Mouse (Mus musculus) G1E-ER4 (cell line): ENCODE data around the gene Tomm34. TPM values are rescaled to one million over a fixed set of nuclear protein-coding genes. Genes with fewer than 3 reads are reported as not detected.

ENCODE experiments used
- GATA1 ChIP-seq: IDR thresholded peaks from one replicate; pipeline ENCODE4 v1.8.0; 2012; ENCODE audit warnings: low read length, inconsistent platforms
- polyA plus RNA-seq: library from polyadenylated mRNA; stranded (reverse); fragments of >175 nt; gene quantifications from 2 replicates; pipeline ENCODE4 v1.2.3, GENCODE M21; 2012

Tomm34 gene
- polyA plus RNA-seq, 1 experiment, result 27.7 TPM

DNA sequence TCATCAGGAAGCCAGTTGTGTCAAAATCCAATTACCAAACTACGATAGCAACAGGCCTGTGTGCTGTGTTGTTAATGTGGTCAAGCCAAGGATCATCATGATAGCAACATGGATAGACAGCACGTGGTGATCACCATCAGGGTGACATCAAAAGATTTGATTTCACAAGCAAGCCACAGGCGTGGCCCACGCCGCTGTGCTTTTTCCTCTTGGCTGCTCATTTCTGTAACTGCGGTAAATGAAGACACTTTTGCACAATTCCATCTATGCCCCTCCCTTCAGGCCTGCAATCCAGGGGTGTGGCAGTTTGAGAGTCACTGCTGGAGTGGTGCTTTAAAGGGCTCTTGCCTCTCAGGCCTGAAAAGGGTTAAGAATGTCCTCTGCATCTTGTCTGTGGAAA is 30.0 kb downstream of the Tomm34 start:
- no peak for TF ChIP-seq GATA1

DNA sequence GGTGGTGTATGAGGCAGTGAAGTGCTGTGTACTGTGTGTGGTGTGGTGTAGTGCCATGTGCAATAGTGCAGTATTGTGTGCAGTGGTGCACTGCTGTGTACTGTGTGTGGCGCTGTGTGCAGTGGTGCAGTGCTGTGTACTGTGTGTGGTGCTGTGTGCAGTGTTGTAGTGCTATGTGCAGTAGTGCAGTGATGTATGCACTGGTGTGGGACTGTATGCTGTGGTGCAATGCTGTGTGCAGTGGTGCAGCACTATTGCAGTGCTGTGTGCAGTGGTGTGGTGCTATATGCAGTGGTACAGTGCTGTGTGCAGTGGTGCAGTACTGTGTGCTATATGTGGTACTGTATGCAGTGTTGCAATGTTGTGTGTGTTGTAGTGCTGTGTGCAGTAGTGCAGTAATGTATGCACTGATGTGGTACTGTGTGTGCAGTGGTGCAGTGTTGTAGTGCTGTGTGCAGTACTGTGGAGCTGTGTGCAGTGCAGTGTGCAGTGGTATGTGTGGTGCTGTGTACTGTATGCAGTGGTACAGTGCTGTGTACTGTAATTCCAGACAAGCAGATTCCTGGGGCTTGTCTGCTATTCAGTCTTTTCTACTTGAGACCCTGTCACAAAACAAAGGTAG is 32.5 kb downstream of the Tomm34 start:
- TF ChIP-seq GATA1, result no peak

DNA sequence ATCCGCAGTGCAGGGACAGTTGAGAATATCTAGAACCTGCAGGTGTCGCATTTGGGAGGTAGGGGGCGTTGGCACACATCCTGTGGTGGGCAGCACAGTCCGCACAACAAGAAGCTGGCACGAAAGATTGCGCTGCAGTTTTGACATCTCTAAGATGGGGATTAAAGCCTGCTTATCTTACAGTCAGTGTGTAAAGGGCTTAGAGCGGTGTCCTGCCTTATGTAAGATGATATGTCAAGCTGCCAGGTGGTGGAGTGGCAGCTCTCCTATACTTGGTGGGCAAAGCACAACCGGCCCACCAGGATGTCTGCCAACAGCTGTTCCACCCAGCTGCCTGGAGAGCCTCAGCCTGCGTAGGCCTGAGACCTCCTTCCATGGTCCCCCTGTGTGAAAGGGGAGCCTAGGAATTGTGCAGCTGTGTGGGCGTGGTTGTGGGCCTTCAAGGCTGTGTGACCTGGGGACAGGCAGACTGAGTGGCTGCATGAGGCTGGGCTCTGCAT is 34.4 kb downstream of the Tomm34 start:
- no peak for TF ChIP-seq GATA1

DNA sequence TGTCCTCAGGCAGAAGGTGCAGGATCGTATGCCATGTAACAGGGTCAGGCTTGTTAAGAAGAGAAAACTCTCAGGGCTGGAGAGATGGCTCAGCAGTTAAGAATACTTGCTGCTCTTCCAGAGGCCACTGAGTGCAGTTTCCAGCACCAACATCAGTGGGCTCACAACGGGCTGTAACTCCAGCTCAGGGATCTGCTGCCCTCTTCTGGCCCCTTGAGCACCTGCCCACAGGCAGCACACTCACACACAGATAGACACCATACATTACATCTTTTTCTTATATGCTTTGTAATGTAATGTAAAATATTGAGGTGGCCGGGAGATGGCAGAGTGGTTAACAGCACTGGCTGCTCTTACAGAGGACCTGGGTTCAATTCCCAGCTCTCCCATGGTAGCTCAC is 38.0 kb downstream of the Tomm34 start:
- no peak for TF ChIP-seq GATA1

DNA sequence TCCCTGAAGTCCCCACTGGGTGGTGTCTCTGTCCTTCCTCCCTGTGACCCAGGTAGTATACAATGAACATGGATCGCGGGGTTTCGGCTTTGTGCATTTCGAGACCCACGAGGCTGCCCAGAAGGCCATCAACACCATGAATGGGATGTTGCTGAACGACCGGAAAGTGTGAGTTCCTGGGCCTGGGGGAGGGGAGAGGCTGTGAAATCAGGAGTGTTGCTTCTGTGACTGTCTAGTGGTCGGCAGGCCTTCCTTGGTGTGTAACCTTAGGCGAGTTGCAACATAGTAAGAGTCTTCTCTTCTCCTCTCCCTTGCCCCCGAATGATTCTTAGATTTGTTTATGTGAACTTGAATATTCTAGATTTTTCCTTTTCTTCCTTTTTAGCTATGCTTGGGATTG is 39.8 kb downstream of the Tomm34 start:
- TF ChIP-seq GATA1, result no peak

DNA sequence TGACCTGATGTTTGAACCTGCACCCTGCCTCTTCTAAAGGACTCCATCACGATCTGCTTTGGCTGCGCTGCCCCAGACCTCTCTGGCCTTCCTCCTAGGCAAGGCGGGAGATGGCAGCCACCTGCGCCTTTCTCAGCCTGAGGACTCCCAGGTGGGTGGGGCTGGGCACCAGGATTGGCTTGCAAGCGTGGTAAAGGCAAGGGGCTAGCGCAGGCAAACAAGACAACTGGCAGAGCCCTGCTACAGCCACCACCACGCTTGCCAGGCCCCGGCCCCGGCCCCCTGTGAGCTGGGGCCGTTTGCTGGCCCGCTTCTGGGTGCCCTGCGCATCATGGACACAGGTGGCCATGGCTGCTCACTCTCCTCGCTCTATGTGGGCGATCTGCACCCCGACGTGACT is 45.8 kb downstream of the Tomm34 start, which contains the start of gene Pabpc1l:
TSS of gene Pabpc1l (plus strand) at position 301 of the 400 bp plus-strand sequence.
- no peak for TF ChIP-seq GATA1

DNA sequence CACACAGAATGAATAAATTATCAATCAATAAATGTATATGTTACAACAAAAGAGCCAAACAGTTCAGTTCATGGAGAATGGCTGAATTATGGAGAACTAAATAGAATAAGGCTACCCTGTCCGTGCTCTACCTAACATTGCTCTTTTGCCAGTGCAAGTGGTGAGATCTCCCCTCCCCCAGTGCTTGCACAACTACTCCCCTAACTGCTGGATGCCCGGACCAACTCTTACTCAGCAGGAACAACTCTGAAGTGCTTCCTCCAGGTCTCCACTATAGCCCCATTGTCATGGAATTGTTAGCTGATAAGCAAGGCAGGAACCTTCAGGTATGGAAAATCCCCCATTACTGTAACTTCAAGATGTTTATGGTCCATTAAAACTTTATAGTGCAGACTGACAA is 48.9 kb downstream of the Tomm34 start:
- no peak for TF ChIP-seq GATA1

DNA sequence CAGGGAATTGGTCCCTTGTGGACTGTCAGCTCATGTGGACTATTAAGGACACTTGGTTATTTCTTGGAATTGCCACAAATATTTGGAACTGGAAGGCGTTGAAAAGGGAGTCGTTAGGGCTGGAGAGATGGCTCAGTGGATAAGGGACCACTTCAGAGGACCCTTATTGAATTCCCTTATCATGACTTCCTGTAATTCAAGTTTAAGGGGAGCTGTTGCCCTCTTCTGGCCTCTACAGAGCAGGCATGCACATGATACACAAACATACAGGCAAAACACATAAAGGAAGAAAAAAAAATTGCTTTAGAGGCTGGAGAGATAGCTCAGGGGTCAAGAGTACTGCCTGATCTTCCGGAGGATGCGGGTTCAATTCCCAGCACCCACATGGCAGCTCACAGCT is 51.0 kb downstream of the Tomm34 start:
- TF ChIP-seq GATA1, result no peak

DNA sequence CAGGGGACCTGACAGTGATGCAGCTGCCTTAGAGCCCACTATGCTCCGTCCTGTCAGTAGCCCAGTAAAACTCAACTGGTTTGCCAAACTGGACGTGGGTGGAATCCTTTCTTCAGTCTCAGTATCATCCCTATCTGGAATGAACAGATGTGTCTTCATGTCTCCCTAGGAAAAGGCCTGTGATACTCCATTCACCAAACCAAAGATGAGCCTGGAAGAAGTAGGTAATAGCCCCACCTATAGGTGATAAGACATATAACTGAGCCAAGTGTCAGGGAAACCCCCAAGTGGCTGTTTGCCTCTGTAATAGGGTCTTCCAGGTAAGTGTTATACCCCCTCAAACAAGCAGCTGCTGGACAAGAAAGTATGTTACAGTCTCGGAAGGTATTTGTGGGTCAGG is 52.1 kb downstream of the Tomm34 start:
- no peak for TF ChIP-seq GATA1

DNA sequence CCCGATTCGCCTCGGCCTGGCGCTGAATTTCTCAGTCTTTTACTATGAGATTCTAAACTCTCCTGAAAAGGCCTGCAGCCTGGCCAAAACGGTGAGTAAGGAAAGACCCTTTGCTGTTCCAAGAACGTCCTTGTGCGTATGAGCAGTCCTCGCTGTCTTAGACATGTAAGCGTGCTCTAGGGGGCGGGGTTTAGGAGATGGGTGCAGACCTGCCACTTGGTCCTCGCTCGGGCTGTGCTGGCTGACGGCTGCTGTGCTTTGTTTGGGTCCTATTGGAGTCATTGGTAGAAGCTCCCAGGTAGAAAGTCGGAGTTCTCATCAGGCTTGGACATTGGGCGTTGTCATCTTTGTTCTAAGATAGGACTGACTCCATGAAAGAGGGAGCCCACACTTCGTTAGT is 55.7 kb downstream of the Tomm34 start:
- TF ChIP-seq GATA1, result no peak

DNA sequence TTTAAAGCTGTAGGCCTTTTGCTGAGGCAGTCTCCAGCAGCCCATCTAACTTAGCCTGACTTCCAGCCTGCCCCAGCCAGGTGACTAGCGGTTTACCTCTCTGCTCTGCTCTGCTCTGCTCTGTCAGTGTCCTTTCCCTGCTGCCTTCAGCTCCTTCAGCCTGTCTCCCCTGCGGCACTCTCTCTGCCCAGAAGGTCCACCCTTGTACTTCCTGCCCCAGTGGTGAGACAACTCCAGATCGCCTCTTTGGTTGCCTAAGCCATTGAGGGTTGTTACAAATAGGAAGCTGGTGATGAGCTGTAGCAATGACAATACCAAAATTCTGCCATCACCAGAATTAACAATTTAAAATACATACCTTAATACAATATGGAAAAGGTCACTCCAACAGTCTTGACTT is 60.0 kb downstream of the Tomm34 start:
- no peak for TF ChIP-seq GATA1

DNA sequence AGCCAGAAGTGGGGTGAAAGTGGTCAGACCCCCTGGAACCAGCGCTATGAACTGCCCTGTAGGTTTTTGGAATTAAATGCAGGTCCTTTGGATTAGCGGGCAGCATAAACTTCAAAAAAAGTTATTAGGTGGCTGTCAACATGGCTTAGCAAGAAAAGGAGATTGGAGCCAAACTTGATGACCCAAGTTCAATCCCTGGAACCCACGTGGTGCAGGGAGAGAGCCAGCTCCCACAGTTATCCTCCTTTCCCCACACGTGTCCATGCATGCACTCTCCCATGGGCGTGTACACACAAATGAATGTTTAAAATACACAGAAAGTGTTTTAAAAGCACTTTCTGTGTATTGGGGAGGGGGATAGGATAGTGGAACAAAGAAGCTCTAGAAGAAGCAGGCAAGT is 60.5 kb downstream of the Tomm34 start:
- no peak for TF ChIP-seq GATA1

DNA sequence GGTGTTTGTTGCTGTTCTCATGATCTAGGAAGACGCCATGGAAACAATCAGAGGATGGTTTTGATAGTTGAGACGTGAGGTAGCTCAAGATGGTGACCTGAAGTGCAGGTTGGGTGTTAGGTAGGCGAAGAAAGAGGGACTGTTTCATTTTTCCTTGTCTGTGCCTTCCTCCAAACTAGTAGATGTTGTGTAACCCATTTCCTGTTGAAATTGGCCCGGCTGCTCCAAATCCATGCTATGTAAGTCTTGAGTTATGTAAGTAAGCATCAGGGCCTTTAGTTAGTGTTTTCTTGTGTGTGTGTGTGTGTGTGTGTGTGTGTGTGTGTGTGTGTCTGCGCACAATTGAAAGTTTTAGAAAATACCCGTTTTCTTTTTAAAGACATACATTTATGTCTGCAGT is 61.7 kb downstream of the Tomm34 start:
- TF ChIP-seq GATA1, result no peak

DNA sequence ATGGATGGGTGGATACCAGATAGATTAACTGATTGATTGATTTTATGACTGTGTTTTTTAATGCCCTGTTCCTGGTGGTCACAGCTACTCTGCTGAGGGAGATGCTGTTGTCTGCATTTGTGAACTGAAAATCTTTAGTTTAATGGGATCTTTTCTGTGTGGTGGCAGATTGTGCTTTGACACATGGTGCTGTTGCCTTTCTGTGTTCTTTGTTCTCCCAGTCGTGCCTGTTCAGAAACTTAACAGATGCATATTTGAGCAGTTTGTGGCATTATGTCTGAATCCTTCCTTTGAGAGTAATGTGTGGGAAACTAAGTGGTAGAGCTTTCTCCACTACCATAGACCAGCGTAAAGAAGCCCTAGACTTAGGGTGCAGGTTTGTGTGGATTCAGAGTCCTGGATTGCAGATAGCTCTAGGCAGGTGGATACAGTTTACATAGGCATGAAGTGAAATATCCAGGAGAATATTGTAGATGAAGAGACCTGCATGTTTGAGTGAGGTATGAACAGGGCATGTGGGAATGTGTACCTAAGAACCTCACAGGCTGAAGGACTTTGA is 62.9 kb downstream of the Tomm34 start:
- no peak for TF ChIP-seq GATA1

DNA sequence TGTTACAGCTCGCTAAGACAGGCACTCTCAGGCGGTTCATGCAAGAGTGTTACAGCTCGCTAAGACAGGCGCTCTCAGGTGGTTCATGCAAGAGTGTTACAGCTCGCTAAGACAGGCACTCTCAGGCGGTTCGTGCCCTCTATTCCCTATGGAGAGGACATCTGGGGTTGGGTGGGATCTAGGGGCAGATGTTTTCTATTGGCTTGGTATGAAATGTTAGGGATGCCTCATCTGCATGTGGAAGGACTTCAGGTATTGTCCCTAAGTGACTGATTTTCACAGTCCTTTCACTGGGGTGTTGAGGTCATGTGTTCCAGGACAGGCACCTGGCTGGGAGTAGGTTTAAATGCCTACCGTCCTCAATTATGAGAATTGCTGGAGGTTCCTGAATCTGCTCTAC is 63.4 kb downstream of the Tomm34 start:
- no peak for TF ChIP-seq GATA1

DNA sequence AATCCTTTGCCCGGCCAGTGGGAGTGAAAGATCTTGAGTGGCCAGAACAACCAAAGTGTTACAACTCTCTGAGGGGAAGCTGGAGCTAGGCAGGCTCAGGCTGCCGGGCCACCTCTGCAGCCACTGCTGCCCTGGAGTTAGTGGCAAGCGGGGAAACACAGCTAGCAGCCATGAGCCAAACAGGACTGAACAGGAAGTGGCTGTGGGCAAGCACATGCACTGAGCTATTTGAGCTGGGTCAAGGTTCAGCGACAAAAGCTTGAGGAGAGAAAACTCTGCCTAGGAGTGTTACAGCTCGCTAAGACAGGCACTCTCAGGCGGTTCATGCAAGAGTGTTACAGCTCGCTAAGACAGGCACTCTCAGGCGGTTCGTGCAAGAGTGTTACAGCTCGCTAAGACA is 64.0 kb downstream of the Tomm34 start:
- TF ChIP-seq GATA1, result no peak

DNA sequence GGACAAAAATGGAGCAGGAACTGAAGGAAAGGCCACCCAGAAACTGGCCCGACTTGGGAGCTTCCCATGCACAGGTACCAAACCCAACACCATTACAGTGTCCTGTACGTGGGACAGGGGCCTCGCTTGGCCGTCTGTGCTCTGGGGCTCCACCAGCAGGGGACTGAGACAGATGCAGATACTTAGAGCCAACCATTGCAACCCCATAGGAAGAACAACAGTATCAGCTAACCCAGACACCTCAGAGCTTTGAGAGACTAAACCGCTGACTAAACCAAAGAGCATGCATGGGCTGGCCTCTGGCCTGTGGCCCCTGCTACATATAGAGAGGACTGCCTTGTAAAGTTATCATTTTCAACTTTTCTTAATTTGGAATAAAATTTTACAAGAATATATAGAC is 66.5 kb downstream of the Tomm34 start:
- TF ChIP-seq GATA1, result no peak

Other genes with a start within 250 kb of the Tomm34 start
- not detected in 2 replicates for gene Kcnk15, start 217.5 kb downstream of the Tomm34 start, polyA plus RNA-seq
- not detected in 2 replicates for gene Rims4, start 152.5 kb downstream of the Tomm34 start, polyA plus RNA-seq
- gene Ywhab, start 76.2 kb downstream of the Tomm34 start, polyA plus RNA-seq, result 84.7 and 105 TPM in 2 replicates
- 0.06 and 0.14 TPM in 2 replicates for gene Pabpc1l, start 45.7 kb downstream of the Tomm34 start, polyA plus RNA-seq
- gene Stk4, start 847 bp downstream of the Tomm34 start, polyA plus RNA-seq, result 38.3 and 60.7 TPM in 2 replicates
- gene Kcns1, start 99.9 kb upstream of the Tomm34 start, polyA plus RNA-seq, result not detected in 2 replicates
- not detected in 2 replicates for gene Wfdc5, start 111.6 kb upstream of the Tomm34 start, polyA plus RNA-seq
- not detected in 2 replicates for gene Wfdc12, start 119.4 kb upstream of the Tomm34 start, polyA plus RNA-seq
- gene Wfdc15a, start 129.0 kb upstream of the Tomm34 start, polyA plus RNA-seq, result not detected in 2 replicates
- not detected in 2 replicates for gene Wfdc15b, start 150.5 kb upstream of the Tomm34 start, polyA plus RNA-seq
- not detected in 2 replicates for gene Svs2, start 167.3 kb upstream of the Tomm34 start, polyA plus RNA-seq
- gene Svs3b, start 185.5 kb upstream of the Tomm34 start, polyA plus RNA-seq, result not detected in 2 replicates
- gene Svs4, start 207.3 kb upstream of the Tomm34 start, polyA plus RNA-seq, result not detected in 2 replicates
- gene Svs3a, start 218.1 kb upstream of the Tomm34 start, polyA plus RNA-seq, result not detected in 2 replicates
- gene Svs6, start 245.6 kb upstream of the Tomm34 start, polyA plus RNA-seq, result not detected in 2 replicates